Mouse (Mus musculus) left cerebral cortex, postnatal 36 days (tissue): Measurements from ENCODE around the gene Pou2f2. TPM values are rescaled to one million over a fixed set of nuclear protein-coding genes. Genes with fewer than 3 reads are reported as not detected.
A peak's percentile ranks its signal among the peaks of the same experiment; 100 is the strongest.
"Not testable (repeated sequence)": the region's sequence is repeated elsewhere in the genome, so short reads cannot be mapped to it uniquely, and the experiment has no call there.

Source experiments
- DNase-seq, 2 experiments: peaks; one replicate each; pipeline ENCODE4 v3.0.0; 2021 to 2022; ENCODE audit warnings: low spot score in 2 of 2, mixed read lengths in 1 of 2
- intact Hi-C: fragments of 180-260 bp; cut with DNase I; formaldehyde crosslinking; loops from one replicate; pipeline ENCODE4 v1.15.1; 2025
- microRNA-seq: library from miRNA; unstranded; fragments of <30 nt; microRNA quantifications from one replicate; pipeline ENCODE4 v1.2.0, GENCODE M21; 2022
- total RNA-seq, 2 experiments: library from RNA; stranded (reverse); gene quantifications; 2 replicates each; pipeline ENCODE4 v1.2.3; 2021

Pou2f2 gene
- total RNA-seq, 2 experiments from 2014 or later, result 8.4 to 15.4 TPM

DNA sequence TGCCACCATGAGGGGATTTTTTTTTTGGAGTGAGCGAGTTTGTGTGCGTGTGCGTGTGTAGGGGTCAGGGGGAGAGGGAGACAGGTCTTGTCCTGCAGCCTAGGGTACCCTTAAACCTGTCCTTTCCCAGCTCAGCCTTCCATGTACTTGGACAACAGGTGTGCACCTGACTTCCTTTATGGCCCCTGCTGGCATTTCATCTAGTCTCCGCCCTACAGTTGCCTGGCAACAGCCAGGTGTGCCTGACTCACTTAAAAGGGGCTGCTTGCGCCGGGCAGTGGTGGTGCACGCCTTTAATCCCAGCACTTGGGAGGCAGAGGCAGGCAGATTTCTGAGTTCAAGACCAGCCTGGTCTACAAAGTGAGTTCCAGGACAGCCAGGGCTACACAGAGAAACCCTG is 134.9 kb downstream of the Pou2f2 start:
- DNase-seq, intact Hi-C loops: not testable (repeated sequence)

DNA sequence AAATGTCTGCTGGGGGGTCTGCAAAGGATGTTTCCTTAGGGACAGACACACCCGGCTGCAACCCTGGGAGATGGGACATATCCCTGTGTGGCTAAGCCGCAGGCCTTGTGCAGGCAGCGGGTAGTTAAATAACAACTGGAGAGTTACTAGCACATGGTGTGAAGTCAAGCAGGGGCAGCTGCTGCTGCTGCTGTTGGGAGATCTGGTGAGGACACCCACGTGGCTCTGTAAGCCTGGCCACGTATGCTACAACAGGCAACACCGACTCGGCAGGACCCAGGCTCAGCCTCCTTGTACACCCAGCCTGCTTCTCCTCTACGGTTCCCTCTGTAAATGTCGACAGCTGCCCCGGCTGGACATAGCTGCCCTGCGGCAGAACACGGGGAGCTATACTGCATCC is 137.6 kb downstream of the Pou2f2 start:
- peak; percentile 36 to 47 for DNase-seq
- intact Hi-C loops, result no loop called here

Small RNAs within 50 kb of the gene (microRNA-seq; reads per million reads assigned to microRNA genes)
- gene Mir6537 (not detected), gene Mir7048 (not detected)

Other genes starting within 250 kb of the Pou2f2 start
- not detected for gene Gm4881, start 235.2 kb downstream of the Pou2f2 start, total RNA-seq
- gene Rabac1, start 207.0 kb downstream of the Pou2f2 start, total RNA-seq, result 100 to 1,000 TPM; 276 to 329 TPM
- gene Atp1a3, start 173.8 kb downstream of the Pou2f2 start, total RNA-seq, result 1,000 to 10,000 TPM; 2,106 to 2,179 TPM
- 100 to 1,000 TPM; 225 to 248 TPM for gene Grik5, start 107.4 kb downstream of the Pou2f2 start, total RNA-seq
- 10 to 100 TPM; 34.9 to 40.4 TPM for gene Zfp574, start 107.2 kb downstream of the Pou2f2 start, total RNA-seq
- 10 to 100 TPM; 25.4 to 28.4 TPM for gene Dedd2, start 40.9 kb upstream of the Pou2f2 start, total RNA-seq
- 10 to 100 TPM; 11.3 to 11.5 TPM for gene Zfp526, start 41.7 kb upstream of the Pou2f2 start, total RNA-seq
- gene Gsk3a, start 58.1 kb upstream of the Pou2f2 start, total RNA-seq, result 100 to 1,000 TPM; 206 to 237 TPM
- gene Erf, start 71.0 kb upstream of the Pou2f2 start, total RNA-seq, result 10 to 100 TPM; 55.8 to 76.2 TPM
- 100 to 1,000 TPM; 206 to 234 TPM for gene Cic, start 88.0 kb upstream of the Pou2f2 start, total RNA-seq
- gene Pafah1b3, start 118.3 kb upstream of the Pou2f2 start, total RNA-seq, result 10 to 100 TPM; 24.0 to 25.5 TPM
- gene Prr19, start 121.7 kb upstream of the Pou2f2 start, total RNA-seq, result not detected
- 10 to 100 TPM; 44.4 to 57.4 TPM for gene Tmem145, start 126.4 kb upstream of the Pou2f2 start, total RNA-seq
- 100 to 1,000 TPM; 108 to 110 TPM for gene Megf8, start 137.4 kb upstream of the Pou2f2 start, total RNA-seq
- gene Cnfn, start 190.0 kb upstream of the Pou2f2 start, total RNA-seq, result not detected
- 10 to 100 TPM in 1 of 2 experiments, 1 to 10 TPM in 1; 6.0 to 11.2 TPM for gene Lipe, start 219.0 kb upstream of the Pou2f2 start, total RNA-seq
- not detected for gene Cxcl17, start 233.2 kb upstream of the Pou2f2 start, total RNA-seq